Mouse (Mus musculus): Measurements from ENCODE around the gene Ywhag.

Ywhag gene

GRCm38 (mm10) chr5:135888405-135889215 is 45.8 kb downstream of the Ywhag start:
- no peak for DNase-seq (ENCODE audit: low spot score in 2 of 2)

GRCm38 (mm10) chr5:135887675-135888102 is 46.7 kb downstream of the Ywhag start, which contains the start of gene Hspb1:
Gene Hspb1 (plus strand): TSS chr5:135887919.
- no peak for DNase-seq (ENCODE audit: low spot score in 2 of 2)

GRCm38 (mm10) chr5:135884641-135885040 is 49.8 kb downstream of the Ywhag start:
- no peak for DNase-seq (ENCODE audit: low spot score in 2 of 2)

- no peak for DNase-seq (ENCODE audit: low spot score in 2 of 2)
Observed at GRCm38 (mm10) chr5:135879449-135880158, 54.8 kb downstream of the Ywhag start.

- DNase-seq (ENCODE audit: low spot score in 2 of 2) = no peak
Observed at GRCm38 (mm10) chr5:135877831-135878231, 56.6 kb downstream of the Ywhag start.

- peak; percentile 28 to 77 for DNase-seq (ENCODE audit: low spot score in 2 of 2)
Observed at GRCm38 (mm10) chr5:135877180-135877579, 57.2 kb downstream of the Ywhag start.

GRCm38 (mm10) chr5:135873753-135874152 is 60.7 kb downstream of the Ywhag start:
- DNase-seq (ENCODE audit: low spot score in 2 of 2) = no peak

- no peak for DNase-seq (ENCODE audit: low spot score in 2 of 2)
Observed at GRCm38 (mm10) chr5:135872996-135873395, 61.4 kb downstream of the Ywhag start.

- no peak for DNase-seq (ENCODE audit: low spot score in 2 of 2)
Observed at GRCm38 (mm10) chr5:135870505-135870904, 63.9 kb downstream of the Ywhag start.

GRCm38 (mm10) chr5:135869661-135870423 is 64.6 kb downstream of the Ywhag start:
- DNase-seq (ENCODE audit: low spot score in 2 of 2) = no peak

- no peak for DNase-seq (ENCODE audit: low spot score in 2 of 2)
Observed at GRCm38 (mm10) chr5:135868653-135869052, 65.8 kb downstream of the Ywhag start.

GRCm38 (mm10) chr5:135867637-135868593 is 66.5 kb downstream of the Ywhag start:
- no peak for DNase-seq (ENCODE audit: low spot score in 2 of 2)

GRCm38 (mm10) chr5:135866662-135867061 is 67.8 kb downstream of the Ywhag start:
- DNase-seq (ENCODE audit: low spot score in 2 of 2) = no peak
